Mouse (Mus musculus) C3H10T1/2 (cell line): Measurements from ENCODE around the gene Stx2. TPM values are rescaled to one million over a fixed set of nuclear protein-coding genes. Genes with fewer than 3 reads are reported as not detected.

Source experiments
- polyA plus RNA-seq, 2 experiments: library from polyadenylated mRNA; unstranded; fragments of >200 nt; fragmentation: generic; extraction: Trizol; gene quantifications; one replicate each; pipeline ENCODE4 v1.2.1; 2012; ENCODE audit warnings: missing spikeins in 2 of 2

Gene Stx2
- polyA plus RNA-seq = 10 to 100 TPM in 1 of 2 experiments, 1 to 10 TPM in 1; 5.9 to 31.1 TPM

DNA sequence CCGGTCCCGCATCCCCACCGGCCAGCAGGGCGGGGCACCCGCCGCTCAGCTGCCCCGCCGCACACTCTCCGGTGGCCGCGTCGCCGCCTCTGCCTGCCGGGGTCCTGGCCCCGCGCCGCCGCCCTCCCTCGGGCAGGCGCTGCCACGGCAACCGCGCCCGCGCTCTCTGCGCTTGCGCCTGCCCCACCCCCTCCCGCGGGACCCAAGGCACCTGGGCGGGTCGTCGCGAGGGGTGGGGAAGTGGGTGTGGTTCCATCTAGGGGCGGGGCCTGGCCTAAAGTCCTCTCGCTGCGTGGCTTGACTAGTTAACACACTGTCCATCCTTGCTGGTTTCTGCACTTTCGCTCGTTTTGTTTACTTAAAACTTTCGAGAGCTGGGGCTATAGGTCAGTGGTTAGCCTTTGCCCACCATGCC is at the start of gene Stx2:
Stx2 (minus strand) TSS at position 163 of the 415 bp plus-strand sequence.

GRCm38 (mm10) chr5:129019497-129020299 is 11.3 kb upstream of the Stx2 start, which contains the start of gene Ran:
TSS of gene Ran (plus strand) at chr5:129020069.

GRCm38 (mm10) chr5:128953278-128954070 is 54.9 kb downstream of the Stx2 start, which contains the start of gene Rimbp2:
TSS of gene Rimbp2 (minus strand) at chr5:128953486.

Other genes with a start within 250 kb of the Stx2 start
- not detected for gene Rimbp2, start 55.1 kb downstream of the Stx2 start, polyA plus RNA-seq
- 100 to 1,000 TPM; 214 to 311 TPM for gene Ran, start 11.5 kb upstream of the Stx2 start, polyA plus RNA-seq
- gene Adgrd1, start 88.2 kb upstream of the Stx2 start, polyA plus RNA-seq = not detected